Comparison of ENCODE assay signal across 8 mouse cellular contexts in the genomic region with DNA sequence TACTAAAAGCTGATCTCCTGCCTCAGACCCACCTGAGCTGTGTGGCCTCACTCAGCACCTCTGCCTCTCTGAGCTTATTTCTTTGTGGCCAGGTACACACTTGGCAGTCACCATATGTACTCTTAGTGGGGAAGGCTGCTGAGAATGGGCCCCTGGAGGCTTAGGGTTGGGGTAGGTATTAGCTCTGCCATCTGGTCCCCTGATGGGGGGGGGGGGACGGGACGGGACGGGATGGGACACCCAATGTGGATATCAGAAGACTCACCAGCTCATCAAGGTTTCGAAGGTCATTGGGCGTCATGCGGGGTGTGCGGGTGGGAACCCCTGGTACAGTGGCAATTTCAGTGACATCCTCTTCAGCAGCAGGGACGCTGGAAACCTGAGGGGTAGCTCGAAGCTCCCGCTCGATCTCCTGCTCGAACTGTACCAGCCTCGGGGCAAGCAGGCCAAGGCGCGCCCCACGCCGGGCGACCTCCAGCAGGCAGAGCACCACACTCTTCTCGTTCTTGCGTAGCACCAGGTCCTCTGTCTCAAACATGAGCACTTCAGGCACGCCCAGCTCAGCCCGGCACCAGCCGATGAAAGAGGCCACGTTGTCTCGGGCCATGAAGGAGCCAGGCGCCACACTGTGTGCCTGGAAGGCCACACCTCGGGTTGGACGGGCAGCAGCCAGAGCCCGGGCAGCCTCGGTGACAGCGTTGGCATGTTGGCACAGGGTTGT. TPM values are rescaled to one million over a fixed set of nuclear protein-coding genes. Genes with fewer than 3 reads are reported as not detected.
DNase-seq lines count a peak whose midpoint lies in the region; ATAC-seq and TF ChIP-seq lines count a peak whose summit lies in the region.

No protein-coding gene starts in this region.

- peak overlapping the region; percentile 75 for H3K4me3 ChIP-seq in hindbrain, postnatal 0 days (ENCODE audit: low read length)
- H3K4me3 ChIP-seq in midbrain, embryonic 12.5 days: peak overlapping the region; percentile 69

- H3K9ac ChIP-seq in hindbrain, postnatal 0 days (replicated peaks; ENCODE audit: low read length): 0 out of 2 replicates have a peak overlapping the region, but pooled peaks have one; percentile 71
- 0 out of 2 replicates have a peak overlapping the region, but pooled peaks have one; percentile 11 for H3K9ac ChIP-seq in midbrain, embryonic 12.5 days (replicated peaks)

- H3K9me3 ChIP-seq in hindbrain, postnatal 0 days (ENCODE audit: low read length): no peaks in the 10 kb centered on the region
- no peaks in the 10 kb centered on the region for H3K9me3 ChIP-seq in midbrain, embryonic 12.5 days

- H3K4me1 ChIP-seq in hindbrain, postnatal 0 days (ENCODE audit: insufficient read depth, low read length): peaks cover 29% of the 10 kb centered on the region
- peaks cover 42% of the 10 kb centered on the region for H3K4me1 ChIP-seq in midbrain, embryonic 12.5 days

- peaks cover 20% of the 10 kb centered on the region for H3K36me3 ChIP-seq in hindbrain, postnatal 0 days (ENCODE audit: insufficient read depth, low read length)
- peaks cover 10% of the 10 kb centered on the region for H3K36me3 ChIP-seq in midbrain, embryonic 12.5 days

- no peak for TF ChIP-seq CTCF in hindbrain, postnatal 0 days (IDR thresholded peaks at IDR 0.05; ENCODE audit: low read depth)

- peaks cover 16% of the 10 kb centered on the region for H3K27me3 ChIP-seq in hindbrain, postnatal 0 days (ENCODE audit: insufficient read depth, low read length)
- H3K27me3 ChIP-seq in midbrain, embryonic 12.5 days: peaks cover 63% of the 10 kb centered on the region

- H3K27ac ChIP-seq in hindbrain, postnatal 0 days: no peak overlapping the region
- no peak overlapping the region for H3K27ac ChIP-seq in midbrain, embryonic 12.5 days (replicated peaks)

- DNase-seq in heart, adult 11 months: peak; percentile 94
- DNase-seq in heart, postnatal 10 days: no peak
- peak; percentile 39 for DNase-seq in urinary bladder, postnatal 14 days (ENCODE audit: low spot score)
- DNase-seq in urinary bladder, postnatal 10 days (ENCODE audit: low spot score): no peak
- DNase-seq in hindbrain, postnatal 0 days (ENCODE audit: low spot score): no peak
- no peak for DNase-seq in thymus, postnatal 36 days
- no peak for DNase-seq in T-cell, adult 2 months (ENCODE audit: low spot score)

- intact Hi-C loops in heart, postnatal 10 days (cut with DNase I): no loop called here

- 47% methylated on average over 31 of the region's 31 CpGs for WGBS in hindbrain, postnatal 0 days
- WGBS in midbrain, embryonic 12.5 days: 52% methylated on average over 31 of the region's 31 CpGs

- peak overlapping the region; percentile 98 for H3K4me2 ChIP-seq in hindbrain, postnatal 0 days (ENCODE audit: low read depth, low read length)
- H3K4me2 ChIP-seq in midbrain, embryonic 12.5 days (replicated peaks): peak overlapping the region; percentile 86

- ATAC-seq in hindbrain, postnatal 0 days: no peak
- ATAC-seq in midbrain, embryonic 12.5 days (ENCODE audit: low FRiP score, low read depth): no peak

RNA-seq across cellular contexts. Expression of gene Gas2l1, which starts 1.4 kb away (rescaled TPM):
- total RNA-seq in heart, postnatal 10 days (2021): 10 to 100 TPM; 20.9 to 21.6 TPM
- 38.1 and 40.2 TPM in 2 replicates for total RNA-seq in hindbrain, postnatal 0 days (2014; rRNA removed)
- 16.3 and 17.3 TPM in 2 replicates for polyA plus RNA-seq in hindbrain, postnatal 0 days (2015; fragmentation: Nextera tagmentation; extraction: Ambion mirVana)
- 31.9 and 35.0 TPM in 2 replicates for polyA plus RNA-seq in midbrain, embryonic 12.5 days (2016; fragmentation: Nextera tagmentation; extraction: Ambion mirVana)

RNA-seq across cellular contexts. Expression of gene Rasl10a, which starts 5.8 kb away (rescaled TPM):
- 1 to 10 TPM in 1 of 2 experiments, under 1 TPM in 1; 0.69 to 1.9 TPM for total RNA-seq in heart, postnatal 10 days (2021)
- total RNA-seq in hindbrain, postnatal 0 days (2014; rRNA removed): 4.7 and 4.8 TPM in 2 replicates
- polyA plus RNA-seq in hindbrain, postnatal 0 days (2015; fragmentation: Nextera tagmentation; extraction: Ambion mirVana): 4.5 and 4.7 TPM in 2 replicates
- 0.37 and 0.63 TPM in 2 replicates for polyA plus RNA-seq in midbrain, embryonic 12.5 days (2016; fragmentation: Nextera tagmentation; extraction: Ambion mirVana)

RNA-seq across cellular contexts. Expression of gene Rhbdd3, which starts 35.0 kb away (rescaled TPM):
- 10 to 100 TPM; 19.7 to 19.9 TPM for total RNA-seq in heart, postnatal 10 days (2021)
- total RNA-seq in hindbrain, postnatal 0 days (2014; rRNA removed): 48.8 and 54.5 TPM in 2 replicates
- 39.1 and 42.2 TPM in 2 replicates for polyA plus RNA-seq in hindbrain, postnatal 0 days (2015; fragmentation: Nextera tagmentation; extraction: Ambion mirVana)
- polyA plus RNA-seq in midbrain, embryonic 12.5 days (2016; fragmentation: Nextera tagmentation; extraction: Ambion mirVana): 29.0 and 30.3 TPM in 2 replicates

RNA-seq across cellular contexts. Expression of gene Ewsr1, which starts 35.3 kb away (rescaled TPM):
- 100 to 1,000 TPM; 167 to 175 TPM for total RNA-seq in heart, postnatal 10 days (2021)
- 337 and 384 TPM in 2 replicates for total RNA-seq in hindbrain, postnatal 0 days (2014; rRNA removed)
- 371 and 412 TPM in 2 replicates for polyA plus RNA-seq in hindbrain, postnatal 0 days (2015; fragmentation: Nextera tagmentation; extraction: Ambion mirVana)
- polyA plus RNA-seq in midbrain, embryonic 12.5 days (2016; fragmentation: Nextera tagmentation; extraction: Ambion mirVana): 891 and 892 TPM in 2 replicates

Comparison
In these comparisons a context has a peak if more than half of its experiments do, and no peak if none do; other contexts are left out.
1. DNase-seq: peak in heart, adult 11 months (single experiment) and urinary bladder, postnatal 14 days (single experiment); none in heart, postnatal 10 days (0 of 2), urinary bladder, postnatal 10 days (single experiment), hindbrain, postnatal 0 days (single experiment), thymus, postnatal 36 days (0 of 2) and T-cell, adult 2 months (single experiment).